Mouse (Mus musculus) bone marrow, adult 2 months (tissue): Measurements from ENCODE around the gene Igfbp6. TPM values are rescaled to one million over a fixed set of nuclear protein-coding genes. Genes with fewer than 3 reads are reported as not detected.

Experiments
- H3K27ac ChIP-seq: fragments of 200-500 bp; 2 replicates; pipeline ENCODE4 v1.5.1; 2012; ENCODE audit warnings: low read depth, mild to moderate bottlenecking, control low read depth, inconsistent platforms, low read length; ENCODE audit not compliant: control insufficient read depth, poor library complexity, insufficient read depth
- H3K4me1 ChIP-seq: fragments of 200-500 bp; 2 replicates; pipeline ENCODE4 v1.6.1; 2011; ENCODE audit warnings: low read length; ENCODE audit not compliant: control insufficient read depth, insufficient read depth
- H3K4me3 ChIP-seq: fragments of 200-500 bp; replicated peaks from 2 replicates; pipeline ENCODE3; 2011; ENCODE audit warnings: mild to moderate bottlenecking, low read depth, low read length, control low read depth; ENCODE audit not compliant: control insufficient read depth
- CTCF ChIP-seq: fragments of 200-500 bp; IDR thresholded peaks from 2 replicates; pipeline ENCODE4 v1.5.1; 2011; ENCODE audit warnings: low read length, control low read depth; ENCODE audit not compliant: control insufficient read depth, insufficient read depth
- POLR2A ChIP-seq: fragments of 200-500 bp; IDR thresholded peaks from 2 replicates; pipeline ENCODE4 v1.6.1; 2011; ENCODE audit warnings: low read depth, mild to moderate bottlenecking, control low read depth, low read length, borderline replicate concordance; ENCODE audit not compliant: control insufficient read depth
- WGBS: fragments of 180-500 bp; shearing (Covaris S2); methylation state at CpG from one replicate; pipeline ENCODE4 v1.1.7; 2018; 5-methylcytosine and 5-hydroxymethylcytosine counted together
- polyA plus RNA-seq: library from polyadenylated mRNA; stranded (reverse); fragments of >200 nt; gene quantifications from 2 replicates; pipeline ENCODE4 v1.2.4, GENCODE M21; 2011; ENCODE audit warnings: low replicate concordance; ENCODE audit not compliant: missing spikeins, insufficient read depth, insufficient read length

Gene Igfbp6
- polyA plus RNA-seq, 1 experiment = not detected

DNA sequence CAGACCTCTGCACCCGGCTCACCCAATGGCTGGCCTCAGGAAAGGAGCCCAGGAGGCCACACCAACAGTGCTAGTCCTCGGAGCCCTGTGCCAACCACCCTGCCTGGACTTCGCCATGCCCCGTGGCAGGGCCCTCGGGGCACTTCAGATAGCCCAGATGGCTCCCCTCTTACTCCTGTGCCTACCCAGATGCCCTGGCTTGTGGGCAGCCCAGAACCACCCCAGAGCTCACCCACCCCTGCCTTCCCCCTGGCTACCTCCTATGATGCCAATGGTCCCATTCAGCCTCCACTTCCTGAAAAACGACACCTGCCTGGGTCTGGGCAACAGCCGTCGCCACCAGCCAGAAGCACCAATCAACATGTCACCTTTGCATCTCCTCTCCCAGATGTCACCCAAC lies 31.3 kb upstream of the Igfbp6 start:
- Histone ChIP-seq H3K4me1 (no peaks in the 10 kb centered on the region), H3K27ac (no peak overlapping the region), H3K4me3 (no peak overlapping the region)
- WGBS = 47% methylated on average over 8 of the region's 8 CpGs
- TF ChIP-seq CTCF (no peak), POLR2A (no peak)

DNA sequence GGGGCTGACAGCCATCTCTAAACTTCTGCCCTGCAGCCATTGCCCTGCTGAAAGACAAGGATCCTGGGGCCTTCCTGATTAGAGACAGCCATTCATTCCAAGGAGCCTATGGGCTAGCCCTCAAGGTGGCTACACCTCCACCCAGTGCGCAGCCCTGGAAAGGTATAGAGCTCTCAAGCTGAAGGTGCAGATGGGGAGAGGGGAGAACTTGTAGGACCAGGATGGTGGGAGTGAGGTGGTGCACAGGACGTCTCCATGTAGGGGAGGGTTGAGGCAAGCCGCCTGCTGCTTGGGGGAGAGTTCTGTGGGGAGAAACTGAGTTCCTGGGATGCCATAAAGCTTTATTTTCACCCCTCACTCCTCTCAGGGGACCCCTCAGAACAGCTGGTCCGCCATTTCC lies 30.5 kb upstream of the Igfbp6 start:
- no peaks in the 10 kb centered on the region for H3K4me1 ChIP-seq
- no peak overlapping the region for H3K27ac ChIP-seq
- H3K4me3 ChIP-seq = no peak overlapping the region
- 87% methylated on average over 4 of the region's 4 CpGs for WGBS
- TF ChIP-seq CTCF = no peak
- no peak for TF ChIP-seq POLR2A

DNA sequence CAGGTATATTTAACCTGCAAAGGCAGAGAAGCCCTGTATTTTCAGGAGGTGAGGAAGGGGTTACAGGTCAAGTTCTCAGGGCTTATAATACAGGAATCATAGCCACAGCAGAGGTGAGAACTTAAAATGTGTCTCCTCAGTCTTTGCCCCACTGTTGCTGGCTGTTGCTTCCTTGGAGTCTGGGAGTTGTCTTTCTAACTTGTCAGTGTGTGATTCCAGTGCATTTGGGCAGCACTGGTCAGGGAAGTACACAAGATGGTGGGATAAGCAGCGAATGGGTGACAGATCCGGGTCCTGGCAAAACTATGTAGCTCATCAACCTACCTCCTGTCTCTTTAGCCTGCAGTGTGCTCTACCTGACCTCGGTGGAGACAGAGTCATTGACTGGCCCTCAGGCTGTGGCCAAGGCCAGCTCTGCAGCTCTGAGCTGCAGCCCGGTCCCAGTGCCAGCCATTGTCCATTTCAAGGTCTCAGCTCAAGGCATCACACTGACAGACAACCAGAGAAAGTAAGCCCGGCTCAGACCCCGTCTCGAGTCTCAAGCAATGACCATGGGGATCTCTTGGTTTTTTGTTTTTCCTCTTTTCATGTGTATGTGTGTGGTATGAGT lies 29.4 kb upstream of the Igfbp6 start:
- no peaks in the 10 kb centered on the region for H3K4me1 ChIP-seq
- H3K27ac ChIP-seq = no peak overlapping the region
- TF ChIP-seq CTCF (no peak), POLR2A (no peak)
- no peak overlapping the region for H3K4me3 ChIP-seq
- WGBS = 80% methylated on average over 7 of the region's 7 CpGs

DNA sequence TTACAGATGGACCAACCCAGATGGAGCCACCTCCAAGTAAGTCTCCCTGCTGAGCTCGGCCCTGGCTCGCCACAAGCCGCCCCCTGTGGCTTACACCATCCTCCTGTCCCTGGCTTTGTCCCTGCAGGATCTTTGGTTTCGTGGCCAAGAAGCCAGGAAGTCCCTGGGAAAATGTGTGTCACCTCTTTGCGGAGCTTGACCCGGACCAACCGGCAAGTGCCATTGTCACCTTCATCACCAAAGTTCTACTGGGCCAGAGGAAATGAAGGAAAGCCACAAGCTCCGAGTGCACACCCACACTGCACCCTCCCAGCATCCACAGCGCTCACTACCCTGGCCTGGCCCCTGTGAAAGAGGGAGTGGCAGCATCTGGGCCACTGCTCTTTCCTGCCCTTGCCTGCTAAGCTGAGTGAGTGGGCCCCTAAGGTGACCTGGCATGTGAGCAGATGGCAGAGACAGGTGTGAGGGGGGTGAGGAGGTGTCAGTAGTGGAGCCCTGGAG lies 28.4 kb upstream of the Igfbp6 start:
- 18% methylated on average over 9 of the region's 9 CpGs for WGBS
- Histone ChIP-seq H3K4me1 (no peaks in the 10 kb centered on the region), H3K27ac (no peak overlapping the region), H3K4me3 (no peak overlapping the region)
- no peak for TF ChIP-seq POLR2A
- TF ChIP-seq CTCF = no peak

DNA sequence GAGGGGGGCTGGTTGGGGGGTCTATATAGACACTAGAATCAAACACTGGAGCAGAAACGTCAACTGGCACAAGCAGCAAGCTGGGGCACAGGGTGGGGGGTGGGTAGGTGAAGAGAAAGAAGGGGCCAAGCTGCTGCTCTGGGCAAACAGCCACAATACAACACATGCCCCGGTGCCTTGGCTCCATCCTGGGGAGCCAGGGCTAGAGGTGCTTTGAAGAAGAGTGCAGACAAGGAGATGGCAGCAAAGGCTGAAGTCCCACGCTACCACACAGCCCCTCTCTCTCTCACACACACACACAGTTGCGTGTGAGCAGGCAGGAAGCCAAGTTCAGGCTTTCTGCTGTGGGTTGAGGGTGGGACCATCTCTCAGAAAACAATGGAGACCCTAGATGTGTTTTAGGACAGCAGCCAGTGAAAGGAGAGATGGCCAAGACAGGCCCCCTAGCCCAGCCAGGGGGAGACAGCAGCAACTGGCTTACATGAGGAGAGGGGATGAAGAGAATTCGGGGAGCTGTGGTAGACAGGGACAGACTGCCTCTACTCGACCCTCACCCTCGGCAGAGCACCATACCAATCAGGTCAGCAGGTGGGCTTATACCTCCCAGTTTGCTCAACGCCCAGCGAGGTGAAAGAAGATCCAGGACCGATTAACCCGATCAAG lies 27.3 kb upstream of the Igfbp6 start:
- no peak overlapping the region for H3K4me3 ChIP-seq
- H3K27ac ChIP-seq = no peak overlapping the region
- no peaks in the 10 kb centered on the region for H3K4me1 ChIP-seq
- TF ChIP-seq POLR2A (no peak), CTCF (no peak)
- 73% methylated on average over 11 of the region's 11 CpGs for WGBS

DNA sequence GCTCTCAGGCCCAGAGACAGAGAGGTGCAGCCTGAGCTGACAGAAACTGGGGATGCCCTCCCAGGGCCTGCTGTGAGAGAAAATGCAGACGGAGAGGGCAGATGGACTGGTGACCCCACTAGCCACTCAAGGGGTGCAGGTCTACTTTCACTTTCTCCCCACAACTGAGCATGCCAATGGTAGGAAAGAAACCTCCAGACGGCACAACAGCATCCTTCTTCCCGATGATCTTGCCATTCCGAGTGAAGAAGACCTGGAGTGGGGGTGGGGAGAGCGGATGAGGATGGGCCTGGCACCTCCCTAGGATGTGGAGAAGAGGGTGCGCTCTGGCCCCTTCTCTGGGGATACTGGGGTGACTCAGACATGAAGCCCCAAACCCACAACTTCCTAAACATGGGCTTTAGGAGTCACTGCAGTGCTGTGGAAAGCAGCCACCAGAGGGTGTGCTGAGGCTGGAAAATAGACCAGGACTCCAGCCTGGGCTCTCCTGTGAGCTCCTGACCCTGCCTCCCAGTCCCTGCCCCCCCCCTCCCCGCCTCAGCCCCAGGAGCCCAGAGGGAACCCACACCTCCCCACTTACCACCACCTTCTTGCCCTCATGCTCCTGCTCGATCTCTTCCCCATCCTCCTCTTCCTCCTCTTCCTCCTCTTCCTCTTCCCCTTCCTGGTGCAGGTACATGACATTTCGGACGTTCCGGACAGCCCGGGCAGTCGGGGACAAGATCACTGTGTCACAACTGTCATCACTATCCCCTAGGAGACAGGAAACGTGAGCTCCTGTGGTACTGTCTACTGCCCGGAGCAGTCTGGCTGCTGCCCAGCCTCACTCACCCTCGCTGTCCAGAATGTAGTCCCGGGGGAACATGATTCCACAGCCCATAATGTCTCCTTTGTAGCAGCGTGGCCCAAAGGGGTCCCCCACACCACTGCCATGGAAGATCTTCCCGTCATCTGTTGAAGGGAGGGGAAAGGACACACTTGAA lies 26.4 kb upstream of the Igfbp6 start:
- Histone ChIP-seq H3K4me3 (no peak overlapping the region), H3K27ac (no peak overlapping the region), H3K4me1 (no peaks in the 10 kb centered on the region)
- TF ChIP-seq POLR2A (no peak), CTCF (no peak)
- 76% methylated on average over 19 of the region's 19 CpGs for WGBS

DNA sequence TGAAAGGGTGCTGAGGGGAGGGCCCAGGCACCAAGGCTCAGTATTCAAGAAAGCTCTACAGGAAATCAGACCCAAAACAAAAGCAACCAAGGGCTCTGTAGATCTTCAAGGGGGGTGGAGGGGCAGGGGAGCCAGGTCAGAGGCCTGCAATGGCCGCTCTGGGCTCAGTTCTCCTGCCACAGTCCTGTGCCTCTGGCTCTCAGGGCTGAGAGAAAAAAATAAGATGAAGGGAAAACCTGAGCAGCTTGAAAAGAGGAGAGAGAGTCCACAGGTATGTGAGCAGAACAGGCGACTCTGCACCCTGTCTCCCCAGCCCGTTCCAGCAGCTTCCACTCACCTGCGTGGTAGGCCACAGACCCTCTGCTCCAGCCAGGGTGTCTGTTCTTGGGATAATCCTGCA lies 25.6 kb upstream of the Igfbp6 start:
- 91% methylated on average over 4 of the region's 4 CpGs for WGBS
- Histone ChIP-seq H3K27ac (no peak overlapping the region), H3K4me1 (no peaks in the 10 kb centered on the region), H3K4me3 (no peak overlapping the region)
- TF ChIP-seq CTCF (no peak), POLR2A (no peak)
